Comparison of ENCODE assay signal across 8 mouse cellular contexts in the genomic region with DNA sequence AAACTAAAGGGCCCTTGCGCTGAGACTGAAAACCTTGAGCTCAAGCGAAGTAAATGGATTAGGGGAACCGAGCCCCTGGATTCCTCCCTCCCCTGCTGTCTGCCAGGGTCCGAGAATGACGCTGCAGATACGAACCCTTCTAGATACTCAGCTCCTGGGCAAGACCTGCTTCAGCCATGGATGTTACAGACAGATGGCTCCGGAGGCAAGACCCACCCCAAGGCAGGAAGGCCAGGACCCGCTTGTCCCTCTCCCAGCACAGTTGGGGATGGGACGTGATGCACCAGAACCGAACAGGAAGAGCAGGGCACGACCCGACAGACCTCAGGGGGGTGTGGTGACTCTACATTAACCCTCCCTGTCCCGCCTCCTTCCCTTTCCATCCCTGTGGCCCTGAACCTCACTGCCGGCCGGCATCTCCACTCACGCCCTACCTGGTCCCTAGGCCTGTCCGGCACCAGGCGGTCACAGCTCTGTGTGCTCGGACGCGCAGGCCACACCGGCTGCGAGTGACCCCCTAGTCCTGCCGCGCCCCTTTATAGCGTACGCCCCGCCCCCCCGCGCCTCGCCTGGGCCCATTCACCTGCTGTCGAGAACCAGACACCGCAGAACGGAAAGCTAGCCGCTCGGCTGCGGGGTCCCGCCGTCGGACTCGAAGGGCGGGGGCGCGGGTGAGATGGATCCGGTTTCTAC.
A peak's percentile ranks its signal among the peaks of the same experiment; 100 is the strongest.
DNase-seq lines count a peak whose midpoint lies in the region; ATAC-seq and TF ChIP-seq lines count a peak whose summit lies in the region.

No protein-coding gene starts in this region.

- intact Hi-C loops in left cerebral cortex, postnatal 10 days (cut with DNase I) = no loop called here

- H3K27ac ChIP-seq in hindbrain, embryonic 16.5 days (ENCODE audit: low read depth, low read length) = no peak overlapping the region
- H3K27ac ChIP-seq in neural tube, embryonic 12.5 days = 0 out of 2 replicates have a peak overlapping the region, but pooled peaks have one; percentile 20

- no peaks in the 10 kb centered on the region for H3K36me3 ChIP-seq in hindbrain, embryonic 16.5 days (ENCODE audit: control insufficient read depth, insufficient read depth, low read length)
- no peaks in the 10 kb centered on the region for H3K36me3 ChIP-seq in neural tube, embryonic 12.5 days

- DNase-seq in lung, adult 2 months = peak; percentile 25
- no peak for DNase-seq in lung, postnatal 10 days
- DNase-seq in ZHBTc4 (ENCODE audit: low read depth, low spot score) = peak; percentile 71
- no peak for DNase-seq in adrenal gland, postnatal 10 days
- no peak for DNase-seq in left cerebral cortex, postnatal 10 days (ENCODE audit: extremely low spot score in 1 of 2, low spot score in 2 of 2)
- DNase-seq in frontal cortex, postnatal 14 days (ENCODE audit: low spot score in 2 of 2) = no peak

- ATAC-seq in hindbrain, embryonic 16.5 days = peak; percentile 35; the same call in 1 of the 2 replicates
- ATAC-seq in neural tube, embryonic 12.5 days (ENCODE audit: low FRiP score, low read depth) = no peak

- H3K4me1 ChIP-seq in lung, adult 2 months (ENCODE audit: control insufficient read depth, insufficient read depth, low read length) = peaks cover 6% of the 10 kb centered on the region; the same call in 1 of the 2 replicates
- peaks cover 22% of the 10 kb centered on the region for H3K4me1 ChIP-seq in hindbrain, embryonic 16.5 days (ENCODE audit: control insufficient read depth, insufficient read depth, low read depth, low read length)
- H3K4me1 ChIP-seq in neural tube, embryonic 12.5 days = peaks cover 36% of the 10 kb centered on the region

- H3K27me3 ChIP-seq in hindbrain, embryonic 16.5 days (replicated peaks; ENCODE audit: control insufficient read depth, insufficient read depth, low read length) = peaks cover 73% of the 10 kb centered on the region
- peaks cover 97% of the 10 kb centered on the region for H3K27me3 ChIP-seq in neural tube, embryonic 12.5 days (replicated peaks)

- no peak for TF ChIP-seq CTCF in lung, adult 2 months (IDR thresholded peaks at IDR 0.05; ENCODE audit: insufficient read depth, low read length)

- H3K9me3 ChIP-seq in hindbrain, embryonic 16.5 days (ENCODE audit: control insufficient read depth, low read length) = no peaks in the 10 kb centered on the region
- no peaks in the 10 kb centered on the region for H3K9me3 ChIP-seq in neural tube, embryonic 12.5 days

- TF ChIP-seq POLR2A in lung, adult 2 months (IDR thresholded peaks at IDR 0.05; ENCODE audit: borderline replicate concordance, extremely low read depth, low read depth, low read length) = no peak

- H3K4me2 ChIP-seq in hindbrain, embryonic 16.5 days (ENCODE audit: low read length) = peak overlapping the region; percentile 38
- peak overlapping the region; percentile 46 for H3K4me2 ChIP-seq in neural tube, embryonic 12.5 days (replicated peaks)

- no peak overlapping the region for H3K9ac ChIP-seq in hindbrain, embryonic 16.5 days (ENCODE audit: low read depth, low read length)
- peak overlapping the region; percentile 29 for H3K9ac ChIP-seq in neural tube, embryonic 12.5 days

- H3K4me3 ChIP-seq in lung, adult 2 months (replicated peaks; ENCODE audit: extremely low read depth, low read depth, low read length) = no peak overlapping the region
- peak overlapping the region; percentile 10; the same call in 1 of the 2 replicates for H3K4me3 ChIP-seq in hindbrain, embryonic 16.5 days (ENCODE audit: low read length)
- peak overlapping the region; percentile 27 for H3K4me3 ChIP-seq in neural tube, embryonic 12.5 days

- WGBS in lung, adult 2 months = 3% methylated on average over 45 of the region's 45 CpGs
- 0% methylated on average over 45 of the region's 45 CpGs for WGBS in hindbrain, embryonic 16.5 days
- WGBS in neural tube, embryonic 12.5 days = 1% methylated on average over 45 of the region's 45 CpGs

Comparison
In these comparisons a context has a peak if more than half of its experiments do, and no peak if none do; other contexts are left out.
1. DNase-seq: peak in lung, adult 2 months (single experiment) and ZHBTc4 (single experiment); none in lung, postnatal 10 days (single experiment), adrenal gland, postnatal 10 days (single experiment), left cerebral cortex, postnatal 10 days (0 of 2) and frontal cortex, postnatal 14 days (0 of 2).